Mouse (Mus musculus) stomach, embryonic 15.5 days (tissue): Measurements from ENCODE around the gene Cwh43. TPM values are rescaled to one million over a fixed set of nuclear protein-coding genes. Genes with fewer than 3 reads are reported as not detected.

Experiments
- ATAC-seq: fragments of 200-750 bp; cut with Nextera tagmentation; 2 replicates; pipeline ENCODE4 v1.8.0; 2017; ENCODE audit warnings: low read depth, moderate number of reproducible peaks, moderate TSS enrichment; ENCODE audit not compliant: insufficient read depth, low FRiP score
- H3K27ac ChIP-seq: fragments of 300-500 bp; sonication (generic); 2 replicates; pipeline ENCODE4 v1.5.1; 2015; ENCODE audit warnings: mild to moderate bottlenecking, inconsistent platforms
- H3K27me3 ChIP-seq: fragments of 300-500 bp; sonication (generic); replicated peaks from 2 replicates; pipeline ENCODE4 v1.6.1; 2015; ENCODE audit warnings: inconsistent platforms
- H3K36me3 ChIP-seq: fragments of 300-500 bp; sonication (generic); 2 replicates; pipeline ENCODE4 v1.6.1; 2015; ENCODE audit warnings: inconsistent platforms
- H3K4me1 ChIP-seq: fragments of 300-500 bp; sonication (generic); 2 replicates; pipeline ENCODE4 v1.6.1; 2015; ENCODE audit warnings: inconsistent platforms
- H3K4me2 ChIP-seq: fragments of 300-500 bp; sonication (generic); 2 replicates; pipeline ENCODE4 v1.6.1; 2015; ENCODE audit warnings: mild to moderate bottlenecking, inconsistent platforms
- H3K4me3 ChIP-seq: fragments of 300-500 bp; sonication (generic); replicated peaks from 2 replicates; pipeline ENCODE4 v1.5.1; 2015; ENCODE audit warnings: inconsistent platforms
- H3K9ac ChIP-seq: fragments of 300-500 bp; sonication (generic); 2 replicates; pipeline ENCODE4 v1.6.1; 2015; ENCODE audit warnings: inconsistent platforms
- H3K9me3 ChIP-seq: fragments of 300-500 bp; sonication (generic); 2 replicates; pipeline ENCODE4 v1.6.1; 2016; ENCODE audit warnings: inconsistent platforms
- WGBS: fragments of 180-500 bp; shearing (Covaris S2); methylation state at CpG from one replicate; pipeline ENCODE4 v1.1.7; 2015; 5-methylcytosine and 5-hydroxymethylcytosine counted together
- polyA plus RNA-seq: library from polyadenylated mRNA; unstranded; fragments of >200 nt; fragmentation: Nextera tagmentation; extraction: Ambion mirVana; gene quantifications from 2 replicates; pipeline ENCODE4 v1.2.1, GENCODE M21; 2015

Gene Cwh43
- polyA plus RNA-seq, 1 experiment from 2014 or later = 1.9 TPM

DNA sequence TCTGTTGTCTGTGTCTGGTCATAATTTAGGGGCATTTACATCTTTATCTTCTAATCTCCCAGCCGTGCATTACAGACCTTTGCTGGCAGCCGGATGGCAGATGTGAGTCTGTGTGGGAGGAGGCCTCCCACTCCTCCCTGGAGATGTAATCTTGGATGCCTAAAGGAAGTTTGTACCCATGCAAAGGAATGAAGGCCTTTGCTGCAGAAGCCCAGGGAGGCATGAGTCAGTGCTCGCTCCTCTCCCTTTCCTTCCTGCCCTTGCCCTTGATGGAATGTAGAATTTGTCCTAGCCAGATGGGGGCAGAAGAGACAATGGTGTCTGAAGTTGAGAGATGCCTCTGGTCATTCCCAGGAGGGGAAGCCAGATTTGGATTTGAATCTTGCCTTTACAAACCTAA, 32.7 kb upstream of the Cwh43 start:
- H3K27me3 ChIP-seq = no peaks in the 10 kb centered on the region
- H3K4me3 ChIP-seq = no peak overlapping the region
- no peak overlapping the region for H3K4me2 ChIP-seq
- no peak overlapping the region for H3K9ac ChIP-seq
- no peaks in the 10 kb centered on the region for H3K36me3 ChIP-seq
- 35% methylated on average over 3 of the region's 3 CpGs for WGBS
- H3K4me1 ChIP-seq = no peaks in the 10 kb centered on the region
- no peak for ATAC-seq
- no peaks in the 10 kb centered on the region for H3K9me3 ChIP-seq
- H3K27ac ChIP-seq = no peak overlapping the region

DNA sequence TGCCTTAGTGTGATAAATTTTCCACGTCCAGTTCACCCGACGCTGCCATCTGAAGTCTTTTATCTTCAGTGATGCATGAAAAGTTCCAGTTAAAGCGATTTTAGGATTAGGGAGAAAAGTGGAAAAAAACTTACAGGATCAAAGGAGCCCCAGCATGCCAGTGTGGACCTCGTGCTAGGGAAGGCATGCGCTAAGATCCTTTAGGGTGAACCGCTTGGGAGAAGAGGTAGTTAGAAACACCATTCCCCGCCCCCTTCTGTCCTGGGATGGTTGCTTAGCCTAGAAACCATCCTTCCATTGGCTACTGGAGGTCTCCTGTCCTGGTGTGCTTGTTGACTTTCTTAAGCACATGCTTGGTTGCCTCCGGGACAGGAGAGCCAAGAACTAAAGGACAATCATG, 29.8 kb upstream of the Cwh43 start:
- H3K27ac ChIP-seq = no peak overlapping the region
- no peak for ATAC-seq
- H3K9ac ChIP-seq = no peak overlapping the region
- H3K9me3 ChIP-seq = no peaks in the 10 kb centered on the region
- H3K27me3 ChIP-seq = no peaks in the 10 kb centered on the region
- no peaks in the 10 kb centered on the region for H3K36me3 ChIP-seq
- H3K4me3 ChIP-seq = no peak overlapping the region
- WGBS = 68% methylated on average over 9 of the region's 9 CpGs
- H3K4me2 ChIP-seq = no peak overlapping the region
- H3K4me1 ChIP-seq = no peaks in the 10 kb centered on the region

DNA sequence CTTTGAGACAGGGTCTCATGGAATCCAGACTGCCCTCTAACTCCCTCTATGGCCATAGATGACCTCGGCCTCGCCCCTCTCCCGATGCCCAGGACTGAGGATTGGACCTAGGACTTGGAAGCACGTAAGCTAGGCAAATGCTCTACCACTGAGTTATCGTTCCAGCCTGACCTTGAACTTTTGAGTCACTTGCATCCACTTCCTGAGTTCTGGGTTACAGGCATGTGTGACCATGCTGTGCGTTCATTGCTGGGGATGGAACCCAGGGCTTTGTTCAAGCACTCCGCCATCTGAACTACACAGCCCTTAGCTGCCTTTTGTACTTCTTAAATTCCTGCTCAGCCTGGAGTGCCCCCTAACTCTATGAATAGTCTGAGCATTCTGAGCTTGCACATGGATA, 29.4 kb upstream of the Cwh43 start:
- no peak for ATAC-seq
- H3K4me1 ChIP-seq = no peaks in the 10 kb centered on the region
- WGBS = 87% methylated on average over 7 of the region's 7 CpGs
- H3K4me2 ChIP-seq = no peak overlapping the region
- no peaks in the 10 kb centered on the region for H3K36me3 ChIP-seq
- no peak overlapping the region for H3K9ac ChIP-seq
- H3K27ac ChIP-seq = no peak overlapping the region
- no peaks in the 10 kb centered on the region for H3K27me3 ChIP-seq
- H3K9me3 ChIP-seq = no peaks in the 10 kb centered on the region
- no peak overlapping the region for H3K4me3 ChIP-seq

DNA sequence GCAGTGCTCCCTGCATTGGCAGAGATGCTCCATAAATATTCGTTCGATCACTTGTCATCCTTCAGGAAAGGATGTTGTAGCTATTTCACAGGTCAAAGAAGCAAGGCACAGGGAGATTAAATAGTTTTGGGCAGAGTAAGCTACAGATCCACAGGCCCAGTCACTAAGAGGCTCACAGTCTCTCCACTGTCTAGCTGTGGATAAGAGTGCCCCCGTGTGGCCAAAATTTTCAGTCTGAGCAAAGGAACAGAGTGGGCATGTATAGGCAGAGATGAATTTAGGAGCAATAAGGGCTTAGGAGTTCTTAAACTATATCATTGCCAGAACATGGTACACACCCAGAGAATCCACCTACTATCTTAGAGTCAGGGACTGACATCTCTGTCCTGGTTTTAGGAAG, 26.0 kb upstream of the Cwh43 start:
- no peaks in the 10 kb centered on the region for H3K27me3 ChIP-seq
- no peaks in the 10 kb centered on the region for H3K9me3 ChIP-seq
- no peaks in the 10 kb centered on the region for H3K36me3 ChIP-seq
- peak; percentile 89 for ATAC-seq
- H3K4me3 ChIP-seq = no peak overlapping the region
- H3K9ac ChIP-seq = no peak overlapping the region
- no peak overlapping the region for H3K27ac ChIP-seq
- no peak overlapping the region for H3K4me2 ChIP-seq
- no peaks in the 10 kb centered on the region for H3K4me1 ChIP-seq
- 21% methylated on average over 3 of the region's 3 CpGs for WGBS

DNA sequence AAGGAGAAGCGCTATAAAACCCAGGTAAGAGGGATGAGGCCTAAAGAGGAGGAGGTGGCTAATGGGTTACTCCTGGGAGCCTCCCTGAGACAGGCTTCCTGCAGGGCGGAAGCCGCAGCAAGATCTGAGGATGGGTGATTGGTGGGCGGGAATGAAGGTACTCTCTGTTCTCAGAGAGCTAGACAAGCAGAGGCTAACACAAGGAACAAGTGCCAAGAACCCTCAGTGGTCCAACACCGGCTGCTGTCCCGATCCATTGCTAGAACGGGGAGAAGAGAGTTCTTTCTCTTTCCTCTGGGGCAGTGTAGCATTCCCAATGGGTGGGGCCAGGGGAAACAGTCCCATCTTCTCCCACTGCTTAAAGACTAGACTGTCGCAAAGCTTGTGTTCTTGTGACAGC, 25.0 kb upstream of the Cwh43 start:
- H3K27me3 ChIP-seq = no peaks in the 10 kb centered on the region
- H3K9me3 ChIP-seq = no peaks in the 10 kb centered on the region
- no peak overlapping the region for H3K4me3 ChIP-seq
- no peak overlapping the region for H3K9ac ChIP-seq
- no peaks in the 10 kb centered on the region for H3K36me3 ChIP-seq
- 53% methylated on average over 8 of the region's 8 CpGs for WGBS
- no peaks in the 10 kb centered on the region for H3K4me1 ChIP-seq
- no peak overlapping the region for H3K27ac ChIP-seq
- ATAC-seq = no peak
- H3K4me2 ChIP-seq = no peak overlapping the region

DNA sequence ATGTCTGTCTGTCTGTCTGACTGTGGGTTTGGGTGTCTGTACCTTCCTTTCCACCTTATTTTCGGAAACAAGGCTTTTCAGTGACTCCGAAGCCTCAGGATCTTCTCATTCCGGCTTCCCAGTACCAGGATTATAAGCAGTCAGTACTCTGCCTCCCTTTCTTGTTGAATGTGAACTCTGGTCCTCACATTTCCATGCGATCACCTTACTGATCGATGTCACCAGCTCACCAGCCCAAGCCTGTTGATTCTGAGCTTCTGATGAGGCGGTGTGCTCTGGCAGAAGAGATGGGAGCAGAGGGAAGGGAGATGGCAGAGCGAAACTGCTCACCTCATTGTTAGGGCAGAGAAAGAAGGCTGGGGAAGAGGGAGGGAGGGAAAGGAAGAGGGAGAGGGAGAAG, 24.4 kb upstream of the Cwh43 start:
- no peaks in the 10 kb centered on the region for H3K27me3 ChIP-seq
- no peak for ATAC-seq
- no peaks in the 10 kb centered on the region for H3K9me3 ChIP-seq
- no peaks in the 10 kb centered on the region for H3K4me1 ChIP-seq
- no peak overlapping the region for H3K27ac ChIP-seq
- no peak overlapping the region for H3K4me3 ChIP-seq
- H3K36me3 ChIP-seq = no peaks in the 10 kb centered on the region
- WGBS = 74% methylated on average over 7 of the region's 7 CpGs
- H3K9ac ChIP-seq = no peak overlapping the region
- no peak overlapping the region for H3K4me2 ChIP-seq

DNA sequence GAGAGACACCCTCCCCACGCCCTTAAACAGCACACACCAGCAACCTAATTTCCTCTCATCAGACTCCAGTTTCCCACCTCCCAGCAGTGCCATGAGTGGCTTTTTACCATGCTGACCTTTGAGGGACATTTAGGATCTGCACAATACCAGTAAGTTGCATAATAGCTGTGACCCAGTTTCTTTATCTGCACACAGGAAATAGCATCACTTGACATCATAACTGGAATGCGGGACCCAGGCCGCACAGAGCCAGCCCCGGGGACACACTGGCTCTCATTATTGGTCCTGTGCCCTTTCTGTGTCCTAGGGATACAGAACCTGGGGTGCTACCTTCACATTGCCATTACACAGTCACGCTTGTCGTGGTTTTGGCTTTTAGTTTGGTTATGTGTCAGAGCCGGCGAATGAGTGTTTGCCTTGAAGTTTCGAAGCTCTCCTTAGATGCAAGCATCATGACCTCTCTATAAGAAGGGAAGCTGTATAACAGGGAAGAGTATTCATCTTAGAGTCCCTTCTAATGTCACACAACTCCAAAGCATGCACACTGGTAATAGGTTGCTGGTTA, 23.8 kb upstream of the Cwh43 start:
- no peaks in the 10 kb centered on the region for H3K4me1 ChIP-seq
- H3K4me3 ChIP-seq = no peak overlapping the region
- H3K9me3 ChIP-seq = no peaks in the 10 kb centered on the region
- H3K27ac ChIP-seq = no peak overlapping the region
- no peak overlapping the region for H3K9ac ChIP-seq
- no peak overlapping the region for H3K4me2 ChIP-seq
- WGBS = 77% methylated on average over 9 of the region's 9 CpGs
- H3K36me3 ChIP-seq = no peaks in the 10 kb centered on the region
- H3K27me3 ChIP-seq = no peaks in the 10 kb centered on the region
- ATAC-seq = no peak

DNA sequence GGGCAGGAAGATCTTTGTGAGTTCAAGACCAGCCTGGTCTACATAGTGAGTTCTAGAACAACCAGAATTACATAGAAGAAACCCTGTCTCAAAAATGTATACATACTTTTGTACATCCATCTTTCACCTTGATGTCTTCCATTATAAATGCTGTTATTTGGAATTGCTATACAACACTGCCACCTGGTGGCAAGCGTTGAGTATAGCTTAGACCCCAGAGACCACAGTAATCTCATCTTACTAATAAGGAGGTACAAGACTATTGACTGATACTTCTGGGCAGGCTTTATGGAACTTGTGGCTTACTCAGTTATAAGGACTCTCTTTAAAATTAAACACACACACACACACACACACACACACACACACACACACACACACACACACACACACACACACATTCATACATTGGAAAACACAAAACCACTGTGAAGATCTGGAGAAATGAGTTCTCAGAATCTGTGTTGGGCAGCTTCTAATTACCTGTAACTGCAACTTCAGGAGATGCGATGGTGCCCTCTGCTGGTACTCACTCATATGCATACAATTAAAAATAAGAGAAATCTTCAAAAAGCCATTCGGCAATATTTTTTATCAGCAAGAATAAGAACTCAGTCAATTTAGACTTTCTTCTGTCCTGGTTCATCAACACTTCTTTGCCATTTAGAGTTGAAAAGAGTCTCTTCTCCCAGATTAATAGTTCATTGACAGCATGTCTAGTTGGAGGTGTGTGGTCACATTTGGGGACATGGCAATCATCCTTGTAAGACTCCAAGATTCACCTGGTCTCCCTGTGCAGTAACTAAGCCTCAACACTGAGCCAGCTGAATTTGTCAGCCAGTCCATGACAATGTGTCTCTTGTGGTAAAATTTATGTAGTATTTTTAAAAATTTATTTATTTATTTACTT, 22.9 kb upstream of the Cwh43 start:
- no peak for ATAC-seq
- H3K4me3 ChIP-seq = no peak overlapping the region
- H3K4me2 ChIP-seq = no peak overlapping the region
- H3K9me3 ChIP-seq = no peaks in the 10 kb centered on the region
- H3K9ac ChIP-seq = no peak overlapping the region
- H3K36me3 ChIP-seq = no peaks in the 10 kb centered on the region
- H3K27me3 ChIP-seq = no peaks in the 10 kb centered on the region
- H3K4me1 ChIP-seq = no peaks in the 10 kb centered on the region
- no peak overlapping the region for H3K27ac ChIP-seq
- 26% methylated on average over 3 of the region's 3 CpGs for WGBS

DNA sequence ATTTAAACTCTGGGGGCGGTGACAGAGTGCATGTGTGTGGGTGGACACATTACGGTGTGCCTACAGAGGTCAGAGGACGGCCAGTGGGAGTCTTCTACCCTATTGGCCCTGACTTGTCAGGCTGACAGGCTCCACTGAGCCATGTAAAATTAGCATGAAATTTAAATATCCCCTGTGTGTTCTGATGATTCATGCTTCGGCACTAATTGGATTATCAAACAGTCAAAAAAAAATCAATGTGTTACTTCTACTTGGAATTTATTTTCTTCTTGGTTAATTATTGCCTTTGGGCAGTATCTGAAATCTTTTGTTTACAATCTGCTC, 22.3 kb upstream of the Cwh43 start:
- ATAC-seq = no peak
- no peak overlapping the region for H3K27ac ChIP-seq
- no peaks in the 10 kb centered on the region for H3K27me3 ChIP-seq
- H3K9me3 ChIP-seq = no peaks in the 10 kb centered on the region
- no peaks in the 10 kb centered on the region for H3K36me3 ChIP-seq
- no peak overlapping the region for H3K4me2 ChIP-seq
- H3K9ac ChIP-seq = no peak overlapping the region
- WGBS = 71% methylated on average over 4 of the region's 4 CpGs
- H3K4me3 ChIP-seq = no peak overlapping the region
- H3K4me1 ChIP-seq = no peaks in the 10 kb centered on the region

DNA sequence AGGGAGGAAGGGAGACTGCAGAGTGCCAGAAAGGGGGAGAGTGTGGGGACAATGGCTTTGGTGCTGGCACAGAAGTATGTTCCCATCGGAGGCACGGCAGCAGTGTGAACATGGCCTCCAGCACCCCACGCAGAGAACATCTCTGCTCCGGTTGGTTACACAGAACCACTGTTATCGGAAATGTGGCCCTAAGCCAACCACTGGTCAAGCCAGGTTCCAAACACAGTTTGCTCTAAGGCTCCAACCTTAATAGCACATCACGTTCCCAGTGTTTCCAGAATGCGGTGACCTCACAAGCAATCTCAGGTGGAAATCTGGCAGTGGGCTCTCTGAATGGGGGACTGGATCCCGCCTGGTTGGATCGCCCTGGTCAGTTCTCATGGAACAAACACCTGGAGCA, 12.8 kb upstream of the Cwh43 start:
- WGBS = 72% methylated on average over 9 of the region's 9 CpGs
- ATAC-seq = no peak

DNA sequence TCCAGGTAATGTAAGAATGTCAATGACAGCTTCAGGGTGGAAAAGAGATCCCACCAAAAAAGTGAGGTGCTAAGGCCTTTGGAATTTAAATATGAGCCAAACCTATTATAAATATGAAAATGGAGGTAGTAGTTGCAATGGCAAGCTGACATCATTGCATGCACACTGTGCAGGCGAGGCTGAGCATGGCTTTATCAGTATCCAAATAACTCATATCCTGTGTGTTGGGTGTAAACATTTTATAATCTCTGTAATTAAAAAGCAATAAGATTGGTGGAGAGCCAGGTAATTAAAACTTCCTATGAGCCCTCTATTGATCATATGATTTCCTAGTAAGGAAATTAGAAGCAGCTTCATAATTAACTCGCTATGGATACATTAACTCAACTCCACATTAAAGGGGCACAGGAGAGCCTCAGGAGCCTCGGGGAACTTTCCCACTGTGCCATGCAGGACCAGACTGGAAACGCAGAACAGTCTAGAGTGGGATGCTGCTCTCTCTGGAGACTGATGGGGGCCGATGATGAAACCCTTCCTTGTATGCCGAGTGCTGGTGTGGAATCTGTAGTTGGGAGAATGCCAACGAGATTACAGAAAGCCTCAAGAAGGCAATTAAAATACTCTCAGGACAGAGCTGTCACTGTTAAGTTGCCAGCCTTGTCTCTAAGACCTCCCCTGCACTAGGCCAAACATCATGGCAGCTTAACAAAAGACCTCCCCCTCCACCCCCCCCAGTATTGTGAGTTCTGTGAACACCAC, 5.9 kb upstream of the Cwh43 start:
- Histone ChIP-seq H3K9ac (no peak overlapping the region), H3K27me3 (peaks cover 9% of the 10 kb centered on the region; the same call in 1 of the 2 replicates), H3K36me3 (no peaks in the 10 kb centered on the region), H3K4me2 (no peak overlapping the region), H3K4me3 (no peak overlapping the region), H3K27ac (no peak overlapping the region), H3K9me3 (no peaks in the 10 kb centered on the region), H3K4me1 (no peaks in the 10 kb centered on the region)
- 39% methylated on average over 7 of the region's 7 CpGs for WGBS
- peak; percentile 50; the same call in 1 of the 2 replicates for ATAC-seq

More for the DNA sequence above, 12.8 kb upstream of the Cwh43 start:
- 0 out of 2 replicates have a peak, but pooled peaks cover 4% of the 10 kb centered on the region for H3K4me1 ChIP-seq
- no peaks in the 10 kb centered on the region for H3K9me3 ChIP-seq
- no peak overlapping the region for H3K4me2 ChIP-seq
- no peaks in the 10 kb centered on the region for H3K36me3 ChIP-seq
- H3K27ac ChIP-seq = no peak overlapping the region
- H3K4me3 ChIP-seq = no peak overlapping the region
- no peaks in the 10 kb centered on the region for H3K27me3 ChIP-seq
- no peak overlapping the region for H3K9ac ChIP-seq

DNA sequence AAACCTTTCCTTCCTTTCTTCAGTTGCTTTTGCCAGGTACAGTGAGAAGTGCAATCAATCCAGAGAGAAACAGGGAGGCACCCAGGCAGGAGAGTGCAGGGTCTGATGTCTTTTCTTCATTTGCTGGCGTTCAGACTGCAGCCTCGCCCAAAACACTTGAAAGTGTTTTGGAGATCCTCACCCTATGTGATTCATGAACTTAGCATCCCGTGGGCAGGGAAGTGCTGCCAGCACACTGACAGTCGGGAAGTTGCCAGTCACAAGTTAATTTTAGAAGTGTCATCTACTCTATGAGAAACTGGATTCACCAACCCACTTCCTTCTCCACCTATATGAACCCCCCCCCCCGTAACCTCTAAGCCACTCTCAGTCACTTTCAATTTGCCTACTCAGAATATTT, 4.5 kb upstream of the Cwh43 start:
- Histone ChIP-seq H3K36me3 (no peaks in the 10 kb centered on the region), H3K27me3 (peaks cover 20% of the 10 kb centered on the region), H3K9me3 (no peaks in the 10 kb centered on the region), H3K9ac (no peak overlapping the region), H3K4me3 (no peak overlapping the region), H3K27ac (no peak overlapping the region), H3K4me2 (no peak overlapping the region), H3K4me1 (peaks cover 6% of the 10 kb centered on the region)
- no peak for ATAC-seq
- 63% methylated on average over 5 of the region's 5 CpGs for WGBS
